Mouse (Mus musculus) splenic B cell, adult 2 months (primary cell): ENCODE data around the gene Nufip2.
A peak's percentile ranks its signal among the peaks of the same experiment; 100 is the strongest.

ENCODE experiments used
- DNase-seq: peaks from one replicate; pipeline ENCODE4 v3.0.0-alpha.2; 2011; ENCODE audit warnings: low read depth, low spot score
- H3K27me3 ChIP-seq: 2 replicates; pipeline ENCODE4 v1.6.1; 2012; ENCODE audit warnings: mild to moderate bottlenecking, low read length, moderate library complexity, mixed read lengths; ENCODE audit not compliant: control insufficient read depth, poor library complexity, insufficient read depth, severe bottlenecking
- H3K36me3 ChIP-seq: 2 replicates; pipeline ENCODE4 v1.6.1; 2012; ENCODE audit warnings: mild to moderate bottlenecking, low read length, moderate library complexity, mixed read lengths; ENCODE audit not compliant: control insufficient read depth, poor library complexity, insufficient read depth, severe bottlenecking

Gene Nufip2

GRCm38 (mm10) chr11:77686346-77686840 is 438 bp downstream of the Nufip2 start:
- Histone ChIP-seq H3K27me3 (no peaks in the 10 kb centered on the region), H3K36me3 (no peaks in the 10 kb centered on the region)
- DNase-seq: no peak

DNA sequence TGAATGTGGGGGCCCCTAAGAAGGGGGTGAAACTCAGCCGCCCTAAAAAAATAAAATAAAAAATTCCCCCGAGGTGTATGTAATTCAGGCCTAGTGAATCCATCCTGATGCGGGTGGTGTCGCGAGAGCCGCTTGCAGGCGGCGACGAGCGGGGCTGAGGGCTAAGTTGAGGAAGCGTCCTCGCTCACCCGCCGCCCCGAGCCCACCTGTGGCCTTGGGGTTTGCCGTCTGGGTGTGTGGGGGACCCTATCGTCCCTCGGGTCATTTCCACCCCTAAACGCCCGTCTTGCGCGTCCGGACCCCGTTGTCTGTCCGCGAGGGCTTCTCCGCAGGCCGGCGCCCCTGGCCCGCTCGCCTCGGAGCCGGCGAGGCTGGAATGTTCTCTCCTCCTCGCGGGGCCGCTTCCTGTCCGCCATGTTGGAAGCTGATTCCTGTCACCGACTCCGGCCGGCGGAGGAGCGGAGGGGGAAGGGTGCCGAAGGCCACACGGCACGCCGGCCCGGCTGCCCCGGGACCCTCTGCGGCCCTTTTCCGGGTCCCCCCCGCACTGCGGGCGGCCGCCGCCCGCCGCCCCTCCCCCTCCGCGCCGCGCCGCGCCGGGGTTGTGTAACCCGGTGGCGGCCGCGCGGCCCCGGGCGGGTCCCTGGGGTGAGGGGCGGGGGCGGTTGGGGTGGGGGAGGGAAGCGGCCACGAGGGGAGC is 1.0 kb downstream of the Nufip2 start:
- Histone ChIP-seq H3K36me3 (no peaks in the 10 kb centered on the region; the same call in 1 of the 2 replicates), H3K27me3 (no peaks in the 10 kb centered on the region)
- peak; percentile 62 for DNase-seq

GRCm38 (mm10) chr11:77687541-77688131 is 1.7 kb downstream of the Nufip2 start:
- H3K36me3 ChIP-seq: no peaks in the 10 kb centered on the region; the same call in 1 of the 2 replicates
- DNase-seq: peak; percentile 34

GRCm38 (mm10) chr11:77693026-77693425 is 7.1 kb downstream of the Nufip2 start:
- Histone ChIP-seq H3K27me3 (no peaks in the 10 kb centered on the region), H3K36me3 (peaks cover 2% of the 10 kb centered on the region)
- no peak for DNase-seq

More at GRCm38 (mm10) chr11:77687541-77688131, 1.7 kb downstream of the Nufip2 start:
- no peaks in the 10 kb centered on the region for H3K27me3 ChIP-seq

DNA sequence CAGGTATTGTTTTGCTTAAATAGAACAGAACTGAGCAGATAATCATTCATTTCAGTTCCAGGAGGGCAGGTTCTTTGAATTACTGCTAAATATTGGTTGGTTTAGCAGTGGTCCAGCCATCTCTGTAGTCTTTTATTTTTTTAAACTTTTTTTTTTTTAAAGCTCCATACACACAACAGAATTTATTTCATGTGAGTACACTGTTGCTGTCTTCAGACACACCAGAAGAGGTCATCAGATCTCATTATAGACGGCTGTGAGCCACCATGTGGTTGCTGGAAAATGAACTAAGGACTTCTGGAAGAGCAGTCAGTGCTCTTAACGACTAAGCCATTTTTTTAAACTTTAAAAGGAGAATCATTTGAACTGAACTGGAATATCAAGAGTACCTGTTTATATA is 11.3 kb downstream of the Nufip2 start:
- no peaks in the 10 kb centered on the region for H3K27me3 ChIP-seq

DNA sequence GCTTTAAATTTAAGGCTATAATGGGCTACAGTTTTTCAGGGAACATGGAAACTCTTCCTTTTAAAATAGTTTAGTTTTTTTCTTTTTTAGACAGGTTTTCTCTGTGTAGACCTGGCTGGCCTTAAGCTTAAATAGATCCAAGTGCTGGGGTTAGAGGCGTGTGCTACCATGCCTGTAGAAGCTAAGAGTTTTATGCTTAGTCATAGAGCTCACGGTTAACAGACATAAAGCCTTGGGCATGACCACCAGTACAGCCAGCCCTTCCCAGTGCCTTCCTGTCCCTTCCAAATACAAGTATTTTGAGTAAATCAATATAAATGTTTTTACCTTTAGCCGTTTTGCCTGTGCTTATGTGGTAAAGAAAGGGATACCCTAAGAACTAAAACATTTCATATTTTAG is 20.0 kb downstream of the Nufip2 start:
- H3K36me3 ChIP-seq: peaks cover 9% of the 10 kb centered on the region; the same call in 1 of the 2 replicates
- no peaks in the 10 kb centered on the region for H3K27me3 ChIP-seq
- no peak for DNase-seq

More for the DNA sequence above, 11.3 kb downstream of the Nufip2 start:
- H3K36me3 ChIP-seq: peaks cover 2% of the 10 kb centered on the region; the same call in 1 of the 2 replicates
- no peak for DNase-seq

- H3K27me3 ChIP-seq: no peaks in the 10 kb centered on the region
- peaks cover 9% of the 10 kb centered on the region; the same call in 1 of the 2 replicates for H3K36me3 ChIP-seq
- no peak for DNase-seq
These were observed 23.1 kb downstream of the Nufip2 start for GRCm38 (mm10) chr11:77709039-77709438.

GRCm38 (mm10) chr11:77713736-77714135 is 27.8 kb downstream of the Nufip2 start:
- no peak for DNase-seq
- H3K36me3 ChIP-seq: peaks cover 5% of the 10 kb centered on the region; the same call in 1 of the 2 replicates
- no peaks in the 10 kb centered on the region; the same call in 1 of the 2 replicates for H3K27me3 ChIP-seq

GRCm38 (mm10) chr11:77719055-77719454 is 33.1 kb downstream of the Nufip2 start:
- no peak for DNase-seq
- H3K27me3 ChIP-seq: no peaks in the 10 kb centered on the region; the same call in 1 of the 2 replicates

GRCm38 (mm10) chr11:77721389-77721788 is 35.4 kb downstream of the Nufip2 start:
- H3K36me3 ChIP-seq: no peaks in the 10 kb centered on the region; the same call in 1 of the 2 replicates
- peak; percentile 6 for DNase-seq
- no peaks in the 10 kb centered on the region for H3K27me3 ChIP-seq

More at GRCm38 (mm10) chr11:77719055-77719454, 33.1 kb downstream of the Nufip2 start:
- no peaks in the 10 kb centered on the region; the same call in 1 of the 2 replicates for H3K36me3 ChIP-seq

DNA sequence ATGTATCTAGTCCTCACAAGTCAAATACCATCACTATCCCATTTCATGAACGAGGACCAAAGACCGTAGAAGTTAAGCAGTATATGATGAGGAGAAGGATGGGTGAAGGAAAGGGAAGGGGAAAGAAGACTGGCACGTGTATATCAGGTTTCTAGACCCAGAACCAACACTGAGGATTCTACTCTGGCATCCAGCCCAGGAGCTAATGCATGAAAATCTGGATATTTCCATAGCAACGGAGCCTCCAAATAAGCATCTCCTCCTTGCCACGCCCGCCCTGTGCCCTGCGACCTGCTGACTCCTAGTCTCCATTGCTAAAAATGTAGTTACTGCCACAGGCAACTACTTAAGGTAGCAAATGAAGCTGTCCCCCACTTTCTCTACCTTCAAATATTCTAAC is 38.8 kb downstream of the Nufip2 start:
- Histone ChIP-seq H3K27me3 (no peaks in the 10 kb centered on the region), H3K36me3 (no peaks in the 10 kb centered on the region)
- DNase-seq: no peak

GRCm38 (mm10) chr11:77725183-77725582 is 39.2 kb downstream of the Nufip2 start, which contains the start of gene Cryba1:
Cryba1 (minus strand) TSS chr11:77725283.
- DNase-seq: no peak
- Histone ChIP-seq H3K27me3 (no peaks in the 10 kb centered on the region), H3K36me3 (no peaks in the 10 kb centered on the region)

GRCm38 (mm10) chr11:77728587-77728986 is 42.6 kb downstream of the Nufip2 start:
- Histone ChIP-seq H3K27me3 (no peaks in the 10 kb centered on the region), H3K36me3 (no peaks in the 10 kb centered on the region)
- no peak for DNase-seq

DNA sequence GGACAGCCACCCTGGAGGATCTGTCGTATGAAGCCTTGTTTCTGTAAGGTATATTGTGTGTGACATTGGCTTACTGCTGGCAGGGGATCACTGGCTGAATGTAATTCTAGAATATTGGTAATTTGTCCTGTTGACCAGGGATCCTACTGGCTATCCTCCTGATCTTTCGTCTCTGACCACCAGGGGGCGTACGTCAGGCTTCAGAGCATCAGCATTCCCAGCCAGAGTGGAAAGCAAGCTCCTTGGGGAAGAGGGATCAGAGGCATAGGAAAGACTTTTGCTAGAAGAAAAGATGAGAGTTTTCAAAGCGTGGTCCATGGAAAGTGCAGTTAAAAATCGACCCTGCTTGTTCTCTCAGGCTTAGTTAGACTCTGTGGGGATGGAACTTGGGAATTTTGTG is 51.3 kb downstream of the Nufip2 start:
- no peaks in the 10 kb centered on the region for H3K27me3 ChIP-seq

DNA sequence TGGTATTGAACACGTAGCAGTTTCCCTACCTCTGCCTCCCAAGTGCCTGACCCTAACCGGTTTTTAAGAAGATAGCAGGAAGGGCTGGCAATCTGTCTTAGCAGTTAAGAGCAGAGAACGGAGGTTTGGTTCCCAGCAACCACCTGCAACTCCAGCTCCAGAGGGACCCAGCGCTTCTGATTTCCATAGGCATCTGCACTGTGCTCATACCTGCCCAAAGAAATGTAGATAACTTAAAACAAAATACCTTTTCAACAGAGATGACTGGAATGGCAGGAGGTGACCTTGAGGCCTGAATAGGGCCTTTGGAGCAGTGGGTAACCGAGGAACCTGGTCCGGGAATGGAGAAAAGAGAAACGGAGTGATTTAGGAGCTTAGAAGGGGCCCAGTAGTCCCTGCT is 52.6 kb downstream of the Nufip2 start:
- H3K36me3 ChIP-seq: no peaks in the 10 kb centered on the region; the same call in 1 of the 2 replicates
- DNase-seq: no peak
- H3K27me3 ChIP-seq: no peaks in the 10 kb centered on the region

More for the DNA sequence above, 51.3 kb downstream of the Nufip2 start:
- DNase-seq: peak; percentile 77
- H3K36me3 ChIP-seq: no peaks in the 10 kb centered on the region; the same call in 1 of the 2 replicates
